Mouse (Mus musculus) heart, adult 2 months (tissue): Measurements from ENCODE around the gene Sim1.

Experiments
- CTCF ChIP-seq: fragments of 200-600 bp; IDR thresholded peaks from 2 replicates; pipeline ENCODE4 v1.8.1; 2022; ENCODE audit warnings: antibody characterized with exemption, mild to moderate bottlenecking, moderate library complexity
- EP300 ChIP-seq: fragments of 200-500 bp; IDR thresholded peaks from 2 replicates; pipeline ENCODE4 v1.6.1; 2011; ENCODE audit warnings: low read depth, low read length, control low read depth; ENCODE audit not compliant: insufficient read depth

DNA sequence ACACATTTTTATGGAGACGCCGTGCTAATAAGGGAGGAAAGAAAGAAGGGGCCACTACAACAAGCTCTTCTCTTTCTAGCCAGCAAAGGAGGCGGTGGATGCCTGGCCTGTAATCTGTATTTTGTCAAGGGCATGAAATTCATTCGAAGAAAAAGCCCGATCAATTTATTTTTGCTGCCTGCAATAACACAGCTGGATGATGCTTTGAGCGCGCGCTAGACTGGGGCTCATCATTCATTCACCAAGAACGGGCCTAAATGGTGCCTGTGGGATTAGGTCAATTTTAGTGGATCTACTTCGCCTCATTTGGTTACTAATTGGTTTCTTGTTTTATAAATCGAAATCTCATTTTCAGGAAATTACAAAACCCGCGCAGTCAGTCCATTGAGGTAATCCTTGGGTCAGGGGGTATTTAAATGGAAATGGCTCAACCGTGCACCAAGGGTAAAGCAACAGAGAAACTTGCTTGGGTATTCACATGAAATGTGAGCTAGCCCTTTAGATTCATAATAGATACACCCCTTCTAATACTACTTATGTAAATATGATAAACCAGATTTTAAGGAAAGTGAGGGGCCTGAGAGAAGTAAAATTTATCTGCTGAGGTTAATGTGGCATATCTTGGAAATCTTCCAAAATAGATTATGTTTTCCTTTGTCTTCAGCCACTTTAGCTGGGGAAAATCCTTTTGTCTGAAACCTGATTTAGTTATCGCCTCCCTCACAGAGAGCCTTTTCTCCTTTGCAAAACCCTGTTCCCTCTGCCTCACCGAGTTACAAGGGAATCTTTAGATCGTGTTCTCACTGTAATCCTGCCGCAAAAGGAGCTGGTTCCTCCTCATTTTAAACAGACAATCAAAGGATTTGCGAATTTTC lies 7.3 kb downstream of the Sim1 start:
- TF ChIP-seq CTCF (no peak), EP300 (no peak)
